Mouse (Mus musculus) thymus, postnatal 36 days (tissue): ENCODE results near the gene Rai1.

Experiments used
- DNase-seq, 2 experiments: peaks; one replicate each; pipeline ENCODE4 v3.0.0; 2022; ENCODE audit warnings: mixed read lengths in 2 of 2

The Rai1 gene

GRCm38 (mm10) chr11:60127863-60128512, 23.2 kb downstream of the Rai1 start:
- DNase-seq: no peak

- DNase-seq: peak; percentile 59 to 74
Observed at GRCm38 (mm10) chr11:60130516-60130915, 25.7 kb downstream of the Rai1 start.

- no peak for DNase-seq
Observed at GRCm38 (mm10) chr11:60132061-60132460, 27.2 kb downstream of the Rai1 start.

GRCm38 (mm10) chr11:60136491-60136890, 31.7 kb downstream of the Rai1 start:
- DNase-seq: no peak

- no peak for DNase-seq
Observed at GRCm38 (mm10) chr11:60137170-60137569, 32.4 kb downstream of the Rai1 start.

- peak; percentile 30 to 42 for DNase-seq
Observed at GRCm38 (mm10) chr11:60139141-60139733, 34.4 kb downstream of the Rai1 start.

- peak; percentile 44 to 53 for DNase-seq
Observed at GRCm38 (mm10) chr11:60139734-60140371, 35.0 kb downstream of the Rai1 start.

GRCm38 (mm10) chr11:60140586-60141284, 35.9 kb downstream of the Rai1 start:
- DNase-seq: no peak

GRCm38 (mm10) chr11:60141285-60141608, 36.4 kb downstream of the Rai1 start:
- DNase-seq: no peak

- DNase-seq: no peak
Observed at GRCm38 (mm10) chr11:60143086-60143485, 38.3 kb downstream of the Rai1 start.

- no peak for DNase-seq
Observed at GRCm38 (mm10) chr11:60146170-60146569, 41.4 kb downstream of the Rai1 start.

- no peak for DNase-seq
Observed at GRCm38 (mm10) chr11:60148591-60148990, 43.8 kb downstream of the Rai1 start.

GRCm38 (mm10) chr11:60149086-60149485, 44.3 kb downstream of the Rai1 start:
- DNase-seq: no peak

GRCm38 (mm10) chr11:60150677-60151076, 45.9 kb downstream of the Rai1 start:
- DNase-seq: no peak

GRCm38 (mm10) chr11:60152339-60152738, 47.5 kb downstream of the Rai1 start:
- no peak for DNase-seq

GRCm38 (mm10) chr11:60153936-60154335, 49.1 kb downstream of the Rai1 start:
- DNase-seq: no peak

GRCm38 (mm10) chr11:60155690-60156089, 50.9 kb downstream of the Rai1 start:
- no peak for DNase-seq

GRCm38 (mm10) chr11:60158271-60158670, 53.5 kb downstream of the Rai1 start:
- DNase-seq: peak; percentile 12 to 36

- no peak for DNase-seq
Observed at GRCm38 (mm10) chr11:60159955-60160354, 55.1 kb downstream of the Rai1 start.

GRCm38 (mm10) chr11:60160454-60161114, 55.8 kb downstream of the Rai1 start:
- peak; percentile 48 to 67 for DNase-seq

GRCm38 (mm10) chr11:60161146-60161874, 56.5 kb downstream of the Rai1 start:
- peak; percentile 32 to 50 for DNase-seq

- DNase-seq: no peak
Observed at GRCm38 (mm10) chr11:60162547-60162946, 57.7 kb downstream of the Rai1 start.
